Mouse (Mus musculus): ENCODE results near the gene Olfml3.

Gene Olfml3

DNA sequence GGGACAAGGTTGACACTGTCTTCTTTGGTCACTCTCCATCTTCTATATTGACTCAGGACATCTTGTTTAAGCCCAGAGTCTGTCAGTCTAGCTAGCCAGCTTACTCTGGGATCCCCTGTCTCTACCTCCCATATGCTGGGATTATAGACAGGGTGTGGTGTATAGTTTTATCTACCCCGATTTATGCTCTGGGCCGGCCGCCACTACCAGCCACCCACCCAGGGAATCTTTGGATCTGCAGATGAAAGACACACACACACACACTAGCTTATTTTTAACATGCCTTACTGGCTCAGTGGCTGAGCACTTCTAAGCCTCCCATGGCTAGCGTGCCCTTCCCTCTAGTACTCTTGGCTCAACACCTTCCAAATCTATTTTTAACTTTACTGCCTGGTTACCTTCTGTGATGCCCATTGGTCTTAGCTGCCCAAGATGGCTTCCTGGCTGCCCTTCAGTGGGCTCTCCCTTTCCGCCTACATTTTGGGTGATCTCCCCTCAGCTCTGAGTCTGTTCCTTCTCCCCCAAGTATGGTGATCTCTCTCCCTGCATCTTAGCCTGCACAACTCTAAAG lies 28.2 kb downstream of the Olfml3 start:
- no peak for DNase-seq (ENCODE audit: low spot score)

DNA sequence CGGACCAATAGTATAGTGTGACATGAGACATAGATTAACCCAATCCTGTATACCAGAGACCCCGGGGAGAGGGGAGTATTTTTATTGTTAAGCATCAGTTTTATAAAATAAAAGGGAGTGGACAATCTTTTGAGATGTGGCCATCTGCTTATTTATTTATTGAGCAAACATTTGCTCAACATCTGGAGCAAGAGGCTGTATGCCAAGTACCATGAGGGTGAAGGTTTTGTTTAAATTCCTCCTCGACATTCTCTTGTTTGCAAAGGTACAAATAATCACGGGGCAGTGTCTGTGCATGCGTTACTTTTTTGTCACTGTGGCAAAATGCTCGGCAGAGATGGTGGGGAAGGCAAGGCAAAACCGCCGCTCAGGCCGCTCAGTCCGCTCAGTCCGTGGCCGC lies 32.4 kb downstream of the Olfml3 start:
- DNase-seq (ENCODE audit: low spot score) = no peak

DNA sequence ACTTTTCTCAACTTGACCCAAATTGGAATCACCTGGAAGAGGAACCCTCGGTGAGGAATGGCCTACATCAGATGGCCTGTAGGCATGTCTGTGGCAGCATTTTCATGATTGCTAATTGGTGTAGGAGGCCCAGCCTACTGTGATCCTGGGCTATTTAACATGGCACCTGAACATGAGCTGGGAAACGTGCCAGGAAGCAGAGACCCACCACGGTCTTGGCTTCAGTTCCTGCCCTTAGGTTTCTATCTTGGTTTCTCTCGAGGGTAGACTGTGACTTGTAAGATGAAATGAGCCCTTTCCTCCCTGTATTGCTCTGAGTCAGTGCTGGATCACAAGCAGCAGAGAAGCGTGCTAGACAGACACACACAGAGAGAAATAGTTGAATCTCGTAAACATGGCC lies 33.1 kb downstream of the Olfml3 start:
- DNase-seq (ENCODE audit: low spot score) = no peak

DNA sequence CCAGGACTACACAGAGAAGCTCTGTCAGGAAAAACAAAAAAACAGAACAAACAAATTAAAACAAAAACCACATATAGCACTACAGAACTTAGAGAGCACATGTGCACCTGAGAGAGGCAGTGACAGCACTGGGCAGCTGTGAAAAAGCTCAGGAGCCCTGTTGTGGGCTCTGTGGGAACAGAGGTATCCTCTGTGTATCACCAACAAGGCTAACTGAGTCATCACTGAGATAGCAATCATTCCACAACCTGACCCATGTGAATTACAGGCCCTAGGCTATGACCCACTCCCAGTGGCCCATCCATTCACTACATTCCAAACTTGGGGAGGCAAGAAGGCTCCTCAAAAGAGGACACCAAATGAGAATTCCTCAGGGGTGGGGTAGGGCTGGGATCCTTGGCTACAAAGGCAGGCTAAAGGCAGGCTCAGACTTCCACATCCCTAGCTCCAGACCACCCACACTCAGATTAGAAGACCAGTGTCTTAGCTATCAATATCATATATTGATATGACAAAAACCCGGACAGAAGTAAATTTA lies 41.3 kb downstream of the Olfml3 start:
- DNase-seq (ENCODE audit: low spot score) = no peak

GRCm38 (mm10) chr3:103695556-103695955 lies 42.2 kb downstream of the Olfml3 start:
- DNase-seq (ENCODE audit: low spot score) = no peak

- no peak for DNase-seq (ENCODE audit: low spot score)
Observed at GRCm38 (mm10) chr3:103690506-103690905, 47.3 kb downstream of the Olfml3 start.

DNA sequence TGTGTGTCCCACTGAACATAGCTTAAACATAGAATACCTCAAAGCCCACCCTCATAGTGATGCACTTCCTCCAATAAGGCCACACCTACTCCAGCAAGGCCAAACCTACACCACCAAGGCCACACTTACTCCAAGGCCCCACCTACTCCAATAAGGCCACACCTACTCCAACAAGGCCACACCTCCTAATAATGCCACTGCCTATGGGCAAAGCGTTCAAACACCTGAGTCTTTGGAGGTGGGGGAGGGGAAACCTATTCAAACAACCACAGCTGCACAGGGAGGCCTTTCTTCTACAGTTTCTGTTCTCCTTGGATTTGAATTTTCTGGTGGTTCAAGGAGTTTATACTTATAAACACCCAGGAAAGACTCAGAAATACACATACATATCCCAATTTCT lies 48.8 kb downstream of the Olfml3 start:
- no peak for DNase-seq (ENCODE audit: low spot score)

GRCm38 (mm10) chr3:103683966-103684319 lies 53.9 kb downstream of the Olfml3 start:
- no peak for DNase-seq (ENCODE audit: low spot score)

DNA sequence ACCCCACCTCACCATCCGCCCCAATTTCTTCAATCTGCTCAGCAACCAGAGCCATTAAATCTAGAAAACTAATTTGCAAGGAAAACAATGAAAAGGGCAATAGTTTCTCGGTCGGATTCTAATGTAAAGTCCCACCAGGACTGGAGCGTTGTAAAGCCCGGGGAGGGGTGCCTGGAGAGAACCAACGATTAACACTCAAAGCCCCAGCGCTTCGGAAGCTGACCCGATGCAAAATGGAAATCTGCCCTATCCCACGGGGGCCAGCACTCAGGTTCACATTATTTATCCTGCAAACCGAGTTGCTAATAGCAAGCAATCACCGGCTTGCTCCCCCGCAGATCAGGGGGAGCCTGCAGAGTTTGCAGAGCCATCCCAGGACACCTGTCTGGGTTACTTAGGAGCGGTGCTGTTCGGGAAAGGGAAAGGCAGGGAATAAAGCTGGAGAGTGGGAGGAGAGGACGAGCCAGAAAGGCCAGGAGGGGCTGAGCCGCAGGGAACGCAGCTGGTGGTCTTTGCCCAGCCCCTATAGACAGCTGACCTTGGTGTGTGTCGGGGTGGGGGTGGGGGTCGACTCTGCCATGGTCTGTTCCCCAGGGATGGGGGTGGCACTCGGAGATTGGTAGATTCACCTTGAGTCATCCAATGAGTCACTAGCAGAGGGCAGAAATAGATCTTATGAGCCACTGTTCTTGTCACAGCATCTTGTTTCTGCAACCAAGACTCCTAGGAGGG lies 54.4 kb downstream of the Olfml3 start:
- no peak for DNase-seq (ENCODE audit: low spot score)

DNA sequence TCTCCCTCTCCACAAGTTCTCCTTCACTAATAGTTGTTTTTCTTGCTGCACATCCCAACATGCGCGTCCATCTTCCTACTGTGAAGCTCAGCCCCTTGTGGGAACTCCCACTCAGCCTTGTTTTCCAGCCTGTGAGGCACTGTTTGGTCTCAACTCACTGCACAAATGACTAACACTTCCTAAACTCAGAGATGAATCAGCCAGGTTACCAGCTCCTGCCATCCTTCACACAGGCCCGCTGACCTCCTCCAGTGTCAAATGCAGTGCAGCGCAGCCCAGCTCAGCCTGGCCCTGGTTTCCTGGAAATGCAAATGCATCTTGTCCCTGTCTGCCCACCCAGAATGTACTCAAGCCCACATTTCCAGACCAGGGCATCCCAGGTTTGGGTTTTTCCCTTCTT lies 55.3 kb downstream of the Olfml3 start:
- DNase-seq (ENCODE audit: low spot score) = no peak

GRCm38 (mm10) chr3:103678811-103679210 lies 59.0 kb downstream of the Olfml3 start:
- no peak for DNase-seq (ENCODE audit: low spot score)

GRCm38 (mm10) chr3:103672716-103673115 lies 65.1 kb downstream of the Olfml3 start:
- DNase-seq (ENCODE audit: low spot score) = no peak
